Mouse (Mus musculus): Measurements from ENCODE around the gene Cyth4.

Cyth4 gene

GRCm38 (mm10) chr15:78596914-78597313, at the start of gene Cyth4:
Gene Cyth4, plus strand, starts transcription at chr15:78597047.
- DNase-seq: no peak

GRCm38 (mm10) chr15:78547415-78548335, 49.2 kb upstream of the Cyth4 start:
- DNase-seq: peak; percentile 57 to 65

GRCm38 (mm10) chr15:78548336-78548665, 48.5 kb upstream of the Cyth4 start:
- DNase-seq: peak in 1 of 2 experiments; percentile 29

- no peak for DNase-seq
These were observed 48.1 kb upstream of the Cyth4 start for GRCm38 (mm10) chr15:78548711-78549110.

- no peak for DNase-seq
These were observed 47.6 kb upstream of the Cyth4 start for GRCm38 (mm10) chr15:78549189-78549734.

- no peak for DNase-seq
These were observed 42.1 kb upstream of the Cyth4 start for GRCm38 (mm10) chr15:78554545-78555313.

GRCm38 (mm10) chr15:78557693-78558535, 38.9 kb upstream of the Cyth4 start:
- DNase-seq: no peak

- DNase-seq: no peak
These were observed 37.5 kb upstream of the Cyth4 start for GRCm38 (mm10) chr15:78559141-78559979.

GRCm38 (mm10) chr15:78563344-78563743, 33.5 kb upstream of the Cyth4 start:
- no peak for DNase-seq

GRCm38 (mm10) chr15:78563937-78564336, 32.9 kb upstream of the Cyth4 start:
- no peak for DNase-seq

- DNase-seq: no peak
These were observed 31.9 kb upstream of the Cyth4 start for GRCm38 (mm10) chr15:78564764-78565435.

GRCm38 (mm10) chr15:78567608-78568120, 29.2 kb upstream of the Cyth4 start:
- DNase-seq: peak in 1 of 2 experiments; percentile 24

- no peak for DNase-seq
These were observed 26.7 kb upstream of the Cyth4 start for GRCm38 (mm10) chr15:78570170-78570569.

GRCm38 (mm10) chr15:78571554-78572269, 25.1 kb upstream of the Cyth4 start:
- DNase-seq: no peak

GRCm38 (mm10) chr15:78572270-78572600, 24.6 kb upstream of the Cyth4 start:
- DNase-seq: no peak

- DNase-seq: no peak
These were observed 24.0 kb upstream of the Cyth4 start, which contains the start of gene Rac2 for GRCm38 (mm10) chr15:78572658-78573397. Gene Rac2, minus strand, starts transcription at chr15:78572783.

GRCm38 (mm10) chr15:78576284-78576810, 20.5 kb upstream of the Cyth4 start:
- DNase-seq: no peak

GRCm38 (mm10) chr15:78583352-78583751, 13.5 kb upstream of the Cyth4 start:
- DNase-seq: no peak

GRCm38 (mm10) chr15:78585404-78585803, 11.4 kb upstream of the Cyth4 start:
- DNase-seq: no peak
